Mouse (Mus musculus) stomach, embryonic 16.5 days (tissue): ENCODE data around the gene Zfp653. TPM values are rescaled to one million over a fixed set of nuclear protein-coding genes. Genes with fewer than 3 reads are reported as not detected.

Experiments
- ATAC-seq: fragments of 200-750 bp; cut with Nextera tagmentation; 2 replicates; pipeline ENCODE4 v1.8.0; 2017; ENCODE audit warnings: moderate number of reproducible peaks, moderate TSS enrichment; ENCODE audit not compliant: insufficient read depth, low FRiP score
- H3K27ac ChIP-seq: fragments of 300-500 bp; sonication (generic); 2 replicates; pipeline ENCODE4 v1.5.1; 2014; ENCODE audit warnings: low read length
- H3K27me3 ChIP-seq: fragments of 300-500 bp; sonication (generic); 2 replicates; pipeline ENCODE4 v1.6.1; 2014; ENCODE audit warnings: low read length, control low read depth, mixed read lengths; ENCODE audit not compliant: control insufficient read depth, insufficient read depth
- H3K36me3 ChIP-seq: fragments of 300-500 bp; sonication (generic); 2 replicates; pipeline ENCODE4 v1.6.1; 2014; ENCODE audit warnings: low read length; ENCODE audit not compliant: control insufficient read depth, insufficient read depth
- H3K4me1 ChIP-seq: fragments of 300-500 bp; sonication (generic); 2 replicates; pipeline ENCODE4 v1.6.1; 2014; ENCODE audit warnings: low read length, control low read depth, mixed read lengths; ENCODE audit not compliant: control insufficient read depth, insufficient read depth
- H3K4me2 ChIP-seq: fragments of 300-500 bp; sonication (generic); 2 replicates; pipeline ENCODE4 v1.6.1; 2014; ENCODE audit warnings: low read depth, low read length, mixed read lengths
- H3K4me3 ChIP-seq: fragments of 300-500 bp; sonication (generic); replicated peaks from 2 replicates; pipeline ENCODE4 v1.5.1; 2014; ENCODE audit warnings: mild to moderate bottlenecking, low read length
- H3K9ac ChIP-seq: fragments of 300-500 bp; sonication (generic); 2 replicates; pipeline ENCODE4 v1.6.1; 2014; ENCODE audit warnings: low read length
- H3K9me3 ChIP-seq: fragments of 300-500 bp; sonication (generic); replicated peaks from 2 replicates; pipeline ENCODE4 v1.6.1; 2016; ENCODE audit warnings: low read length, control low read depth; ENCODE audit not compliant: control insufficient read depth
- WGBS: fragments of 180-500 bp; shearing (Covaris S2); extraction: QIAGEN DNeasy Blood & Tissue Kit; methylation state at CpG from one replicate; pipeline ENCODE4 v1.1.7; 2014; 5-methylcytosine and 5-hydroxymethylcytosine counted together
- polyA plus RNA-seq: library from polyadenylated mRNA; unstranded; fragments of >200 nt; fragmentation: Nextera tagmentation; extraction: Ambion mirVana; gene quantifications from 2 replicates; pipeline ENCODE4 v1.2.1, GENCODE M21; 2015

Zfp653 gene
- polyA plus RNA-seq, 1 experiment from 2014 or later: 11.7 TPM

DNA sequence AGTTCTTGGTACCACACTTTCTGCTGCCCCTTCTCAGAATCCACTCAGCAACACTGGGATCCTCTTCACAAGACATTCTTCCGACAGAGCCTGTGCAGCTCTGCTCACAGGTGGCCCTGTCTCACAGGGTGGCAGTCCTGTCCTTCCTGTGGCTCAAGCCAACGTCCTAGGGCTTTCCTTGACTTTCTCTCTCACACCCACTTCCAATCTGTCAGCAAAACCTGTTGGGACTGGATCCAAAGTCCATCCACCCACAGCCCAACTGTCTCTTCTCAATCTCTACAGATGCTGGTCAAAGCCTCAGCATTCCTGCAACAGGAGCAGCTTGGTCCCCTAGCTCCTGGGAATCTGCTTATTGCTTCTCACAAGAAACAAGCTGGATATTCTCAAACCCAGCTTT, 9.8 kb downstream of the Zfp653 start:
- no peaks in the 10 kb centered on the region for H3K9me3 ChIP-seq
- no peak overlapping the region for H3K9ac ChIP-seq
- no peak overlapping the region for H3K4me2 ChIP-seq
- H3K4me3 ChIP-seq: no peak overlapping the region
- H3K4me1 ChIP-seq: no peaks in the 10 kb centered on the region
- WGBS: 73% methylated on average over 2 of the region's 2 CpGs
- H3K36me3 ChIP-seq: peaks cover 20% of the 10 kb centered on the region
- H3K27ac ChIP-seq: no peak overlapping the region
- no peak for ATAC-seq
- H3K27me3 ChIP-seq: no peaks in the 10 kb centered on the region

DNA sequence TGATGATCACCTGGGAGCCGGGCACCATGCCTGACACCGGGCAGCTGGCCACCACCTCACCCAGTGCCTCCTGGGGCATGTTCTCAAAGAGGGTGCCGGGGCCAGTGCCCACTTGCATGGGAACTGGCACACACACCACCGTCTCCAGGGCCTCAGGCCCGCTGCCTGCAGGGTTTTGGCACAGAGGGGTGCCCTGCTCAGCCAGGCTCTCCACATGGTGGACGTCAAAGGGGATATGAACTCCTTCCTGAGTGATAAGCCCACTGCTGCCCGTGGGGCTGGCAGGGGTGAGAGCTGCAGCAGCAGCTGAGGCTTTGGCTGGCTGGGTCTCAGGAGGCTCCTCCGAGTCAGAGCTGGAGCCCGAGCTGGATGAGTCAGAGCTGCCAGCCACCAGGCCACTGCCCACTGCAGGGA, 13.2 kb downstream of the Zfp653 start:
- Histone ChIP-seq H3K9me3 (no peaks in the 10 kb centered on the region), H3K27me3 (peaks cover 17% of the 10 kb centered on the region), H3K9ac (no peak overlapping the region), H3K27ac (no peak overlapping the region), H3K36me3 (peaks cover 8% of the 10 kb centered on the region), H3K4me1 (0 out of 2 replicates have a peak, but pooled peaks cover 2% of the 10 kb centered on the region), H3K4me3 (no peak overlapping the region), H3K4me2 (no peak overlapping the region)
- ATAC-seq: no peak
- WGBS: 88% methylated on average over 9 of the region's 9 CpGs

DNA sequence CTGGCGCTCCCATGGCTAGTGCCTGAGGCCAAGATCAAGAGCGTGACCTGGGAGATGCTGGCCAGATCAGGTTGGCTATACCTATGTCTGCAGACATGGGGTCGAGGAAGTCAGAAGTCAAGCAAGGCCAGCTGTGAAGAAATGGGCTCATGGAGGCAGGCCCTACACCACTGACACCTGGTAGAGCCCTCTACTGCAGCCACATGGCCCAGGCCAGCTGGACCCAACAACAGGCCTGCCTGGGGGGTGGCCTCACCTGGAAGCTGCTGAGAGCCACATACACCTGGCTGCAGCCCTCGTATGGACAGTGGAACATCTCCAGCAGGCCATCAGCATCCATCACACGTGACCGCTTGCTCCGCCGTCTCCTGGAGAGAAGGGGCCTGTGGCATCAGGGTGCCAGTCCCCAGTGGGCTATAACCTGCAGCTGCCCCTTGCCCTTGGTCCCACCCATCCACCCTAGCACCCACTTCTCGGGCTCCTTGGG, 14.1 kb downstream of the Zfp653 start:
- no peak overlapping the region for H3K4me2 ChIP-seq
- no peak overlapping the region for H3K9ac ChIP-seq
- no peak overlapping the region for H3K27ac ChIP-seq
- no peaks in the 10 kb centered on the region for H3K9me3 ChIP-seq
- H3K4me1 ChIP-seq: 0 out of 2 replicates have a peak, but pooled peaks cover 2% of the 10 kb centered on the region
- ATAC-seq: no peak
- H3K4me3 ChIP-seq: no peak overlapping the region
- peaks cover 26% of the 10 kb centered on the region for H3K27me3 ChIP-seq
- 91% methylated on average over 9 of the region's 9 CpGs for WGBS
- peaks cover 8% of the 10 kb centered on the region for H3K36me3 ChIP-seq

DNA sequence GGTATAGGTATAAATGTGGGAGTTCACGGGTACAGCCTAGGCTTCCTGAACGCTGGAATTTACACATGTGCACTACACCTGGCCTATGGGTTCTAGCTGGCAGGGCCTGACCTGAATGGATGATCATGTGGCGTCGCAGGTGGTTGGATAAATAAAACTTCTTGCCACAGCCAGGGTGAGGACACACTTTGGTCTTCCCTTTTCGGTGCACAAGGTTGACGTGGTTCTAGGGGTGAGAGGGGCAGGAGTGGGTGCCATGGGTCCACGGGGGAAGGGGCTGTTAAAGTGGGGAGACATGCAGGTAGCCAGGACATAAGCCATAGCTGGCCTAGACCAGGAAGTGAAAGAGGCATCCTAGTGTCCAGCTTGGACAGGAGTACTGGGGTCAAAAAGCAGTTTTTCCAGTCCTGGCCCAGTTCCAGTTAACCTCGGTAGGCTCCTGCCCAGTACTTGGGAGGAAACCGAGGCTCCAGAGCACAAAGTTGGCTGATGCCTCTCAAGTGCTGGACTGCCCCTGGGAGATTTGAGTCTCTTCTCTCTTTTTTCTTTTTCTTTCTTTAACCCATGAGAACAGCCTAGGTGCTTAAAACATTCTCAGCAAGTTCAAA, 14.8 kb downstream of the Zfp653 start:
- H3K27ac ChIP-seq: no peak overlapping the region
- no peak overlapping the region for H3K9ac ChIP-seq
- no peak; the same call in 1 of the 2 replicates for ATAC-seq
- no peak overlapping the region for H3K4me3 ChIP-seq
- H3K9me3 ChIP-seq: no peaks in the 10 kb centered on the region
- H3K4me1 ChIP-seq: peaks cover 5% of the 10 kb centered on the region; the same call in 1 of the 2 replicates
- H3K4me2 ChIP-seq: no peak overlapping the region
- WGBS: 66% methylated on average over 9 of the region's 9 CpGs
- peaks cover 33% of the 10 kb centered on the region for H3K27me3 ChIP-seq
- H3K36me3 ChIP-seq: peaks cover 8% of the 10 kb centered on the region

DNA sequence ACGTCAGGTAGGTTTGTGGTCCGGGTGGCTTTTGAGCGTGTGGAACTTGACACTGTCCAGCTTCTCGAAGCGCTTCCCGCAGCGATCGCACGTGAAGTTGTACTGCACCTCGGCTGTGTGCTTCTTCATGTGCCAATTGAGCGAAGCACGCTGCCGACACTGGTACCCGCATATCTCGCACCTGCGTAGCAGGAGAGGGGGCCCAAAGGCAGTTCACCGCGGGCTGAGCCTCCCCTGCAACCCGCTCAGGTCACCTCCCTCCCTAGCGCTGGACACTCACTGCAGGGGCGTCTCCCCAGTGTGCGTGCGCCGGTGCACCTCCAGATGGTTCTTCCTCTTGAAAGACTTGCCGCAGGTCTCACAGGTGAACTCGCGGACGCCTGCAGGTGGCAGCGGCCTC, 15.5 kb downstream of the Zfp653 start:
- Histone ChIP-seq H3K4me1 (peaks cover 11% of the 10 kb centered on the region), H3K27ac (no peak overlapping the region), H3K9ac (no peak overlapping the region), H3K4me3 (no peak overlapping the region), H3K36me3 (peaks cover 8% of the 10 kb centered on the region), H3K9me3 (no peaks in the 10 kb centered on the region), H3K27me3 (peaks cover 40% of the 10 kb centered on the region), H3K4me2 (no peak overlapping the region)
- 28% methylated on average over 29 of the region's 29 CpGs for WGBS
- ATAC-seq: no peak

DNA sequence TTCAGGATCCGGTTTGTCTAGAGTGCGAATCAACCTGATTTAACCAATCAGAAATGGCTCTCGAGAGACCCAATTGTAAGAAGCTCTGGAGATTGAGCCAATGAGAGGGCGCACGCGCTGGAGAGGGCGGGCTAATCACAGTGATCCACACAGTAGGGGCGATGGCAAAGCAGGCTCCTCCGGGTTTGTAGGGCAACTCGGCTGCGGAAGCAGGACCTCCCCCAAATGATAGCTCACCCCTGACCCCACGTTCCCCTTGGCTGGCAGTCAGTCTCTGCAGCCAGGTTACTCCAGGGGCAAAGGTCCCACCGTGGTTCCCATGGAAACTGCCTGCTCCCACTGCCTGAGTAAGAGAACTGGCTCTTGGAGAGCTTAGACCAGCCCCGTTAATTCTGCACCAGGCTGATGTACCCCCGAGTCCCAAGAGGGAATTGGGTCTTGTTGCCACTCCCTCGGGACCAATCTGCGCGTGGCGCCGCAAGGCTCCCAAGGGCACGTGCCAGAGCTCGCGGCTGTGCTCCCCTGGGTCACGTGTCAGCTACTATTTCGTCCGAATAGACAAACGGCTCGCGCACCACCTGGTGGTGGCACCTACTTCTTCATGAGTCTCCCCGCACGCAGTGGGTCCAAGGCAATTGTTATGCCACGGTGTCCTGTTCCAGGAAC, 16.6 kb downstream of the Zfp653 start:
- WGBS: 3% methylated on average over 32 of the region's 32 CpGs
- ATAC-seq: peak; percentile 30; the same call in 1 of the 2 replicates
- Histone ChIP-seq H3K9me3 (no peaks in the 10 kb centered on the region), H3K27ac (no peak overlapping the region), H3K4me3 (no peak overlapping the region), H3K4me1 (peaks cover 18% of the 10 kb centered on the region), H3K9ac (no peak overlapping the region), H3K4me2 (peak overlapping the region; percentile 29; the same call in 1 of the 2 replicates), H3K36me3 (peaks cover 7% of the 10 kb centered on the region), H3K27me3 (peaks cover 51% of the 10 kb centered on the region)

DNA sequence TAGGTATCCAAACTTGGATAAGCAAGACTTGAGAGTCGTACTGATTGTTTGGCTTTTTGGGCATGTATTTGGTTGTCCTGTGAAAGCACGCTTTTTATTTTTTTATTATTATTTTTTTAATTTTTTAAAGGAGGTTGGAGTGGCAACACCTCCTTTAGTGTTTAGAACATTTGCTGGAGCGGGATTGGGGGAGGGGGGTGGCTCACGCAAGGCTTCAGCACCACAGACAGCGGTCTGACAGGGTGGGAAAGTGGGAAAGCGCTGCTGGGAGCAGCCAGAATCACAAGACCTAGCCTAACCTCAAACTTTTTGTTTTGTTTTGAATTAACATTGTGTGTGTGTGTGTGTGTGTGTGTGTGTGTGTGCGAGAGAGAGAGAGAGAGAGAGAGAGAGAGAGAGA, 17.5 kb downstream of the Zfp653 start:
- H3K4me3 ChIP-seq: no peak overlapping the region
- peaks cover 18% of the 10 kb centered on the region for H3K4me1 ChIP-seq
- 24% methylated on average over 7 of the region's 7 CpGs for WGBS
- no peak overlapping the region for H3K4me2 ChIP-seq
- H3K27ac ChIP-seq: no peak overlapping the region
- no peak overlapping the region for H3K9ac ChIP-seq
- ATAC-seq: no peak
- no peaks in the 10 kb centered on the region for H3K9me3 ChIP-seq
- H3K36me3 ChIP-seq: peaks cover 2% of the 10 kb centered on the region; the same call in 1 of the 2 replicates
- H3K27me3 ChIP-seq: peaks cover 51% of the 10 kb centered on the region

DNA sequence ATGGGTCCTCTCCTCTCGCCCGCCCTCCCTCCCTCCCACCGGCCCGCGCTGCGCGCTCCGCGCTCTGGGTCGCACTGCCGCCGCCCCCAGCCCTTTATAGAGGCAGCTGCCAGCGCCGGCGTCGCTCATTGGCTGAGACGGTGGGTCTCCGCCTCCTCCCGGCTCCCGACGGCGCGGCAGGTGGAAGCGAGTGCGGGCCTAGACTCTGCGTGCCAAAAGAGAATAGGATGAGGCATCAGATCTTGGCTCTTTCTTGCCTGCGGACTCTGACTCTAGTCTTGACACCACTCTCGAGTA, 19.3 kb downstream of the Zfp653 start, which contains the start of gene Elavl3:
Gene Elavl3, minus strand, starts transcription at position 66 of the 297 bp plus-strand sequence.
- WGBS: 2% methylated on average over 28 of the region's 28 CpGs
- Histone ChIP-seq H3K36me3 (no peaks in the 10 kb centered on the region), H3K27me3 (peaks cover 56% of the 10 kb centered on the region), H3K4me3 (peak within 1 kb of the TSS; percentile 38), H3K9me3 (no peaks in the 10 kb centered on the region), H3K4me1 (peaks cover 18% of the 10 kb centered on the region), H3K27ac (no peak within 1 kb of the TSS), H3K9ac (peak within 1 kb of the TSS; percentile 43), H3K4me2 (peak within 1 kb of the TSS; percentile 59)
- no peak for ATAC-seq

DNA sequence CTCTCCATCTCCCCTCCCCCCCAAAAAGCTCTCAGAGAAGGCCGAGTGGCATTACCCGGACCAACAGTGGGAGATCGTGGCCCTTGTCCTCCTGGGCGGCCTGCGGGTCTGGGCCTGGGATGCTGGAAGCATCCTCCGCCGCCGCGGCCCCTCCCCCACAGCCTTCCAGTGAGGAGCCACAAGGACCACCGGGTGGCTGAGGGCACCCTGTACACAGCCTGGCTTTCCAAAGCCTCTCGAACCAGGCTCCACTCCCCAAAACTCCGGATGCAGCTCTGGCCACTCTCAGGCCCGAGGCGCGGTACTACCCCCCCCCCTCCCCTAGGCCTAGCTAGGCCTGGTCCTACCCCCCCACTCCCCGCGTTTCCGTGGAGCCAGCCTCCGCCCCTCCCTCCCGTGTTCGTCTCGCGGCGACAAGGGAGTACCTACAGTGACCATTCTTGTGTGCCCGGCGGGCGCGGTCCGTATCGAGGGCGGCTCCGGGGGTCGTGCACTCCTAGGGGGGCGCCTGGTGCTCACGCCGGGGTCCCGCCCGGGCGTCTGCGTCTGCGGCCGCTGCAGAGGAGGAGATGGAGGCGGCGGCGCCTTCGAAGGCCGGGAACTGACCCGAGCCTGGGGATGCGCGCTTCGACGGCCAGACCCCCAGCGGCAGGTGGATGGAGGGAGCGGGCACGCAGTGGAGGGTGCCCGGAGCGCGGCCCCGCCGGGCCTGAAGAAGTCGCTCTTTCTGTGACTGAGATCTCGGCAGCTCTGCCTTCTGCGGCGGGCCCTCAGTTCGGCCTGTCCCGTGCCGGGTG, 19.8 kb downstream of the Zfp653 start:
- 0 out of 2 replicates have a peak, but pooled peaks have one; percentile 3 for ATAC-seq
- 2% methylated on average over 65 of the region's 67 CpGs for WGBS

More for the DNA sequence above, 19.8 kb downstream of the Zfp653 start:
- Histone ChIP-seq H3K36me3 (no peaks in the 10 kb centered on the region), H3K4me2 (peak overlapping the region; percentile 59), H3K9ac (peak overlapping the region; percentile 43), H3K4me3 (peak overlapping the region; percentile 38), H3K9me3 (no peaks in the 10 kb centered on the region), H3K27me3 (peaks cover 56% of the 10 kb centered on the region), H3K4me1 (peaks cover 18% of the 10 kb centered on the region), H3K27ac (no peak overlapping the region)
